Mouse (Mus musculus) limb, embryonic 13.5 days (tissue): ENCODE data around the gene Il20. TPM values are rescaled to one million over a fixed set of nuclear protein-coding genes. Genes with fewer than 3 reads are reported as not detected.

Experiments
- ATAC-seq: fragments of 200-750 bp; cut with Nextera tagmentation; 2 replicates; pipeline ENCODE4 v1.8.0; 2017; ENCODE audit warnings: low read depth, moderate number of reproducible peaks, moderate TSS enrichment; ENCODE audit not compliant: low FRiP score
- H3K27ac ChIP-seq: fragments of 300-500 bp; sonication (generic); 2 replicates; pipeline ENCODE4 v1.5.1; 2015; ENCODE audit warnings: inconsistent platforms, mild to moderate bottlenecking, moderate library complexity
- H3K27me3 ChIP-seq: fragments of 300-500 bp; sonication (generic); 2 replicates; pipeline ENCODE4 v1.6.1; 2015; ENCODE audit warnings: mild to moderate bottlenecking, inconsistent platforms
- H3K36me3 ChIP-seq: fragments of 300-500 bp; sonication (generic); 2 replicates; pipeline ENCODE4 v1.6.1; 2015; ENCODE audit warnings: inconsistent platforms, mild to moderate bottlenecking, moderate library complexity
- H3K4me1 ChIP-seq: fragments of 300-500 bp; sonication (generic); 2 replicates; pipeline ENCODE4 v1.6.1; 2015; ENCODE audit warnings: inconsistent platforms
- H3K4me2 ChIP-seq: fragments of 300-500 bp; sonication (generic); replicated peaks from 2 replicates; pipeline ENCODE4 v1.6.1; 2015; ENCODE audit warnings: inconsistent platforms, mild to moderate bottlenecking, moderate library complexity
- H3K4me3 ChIP-seq: fragments of 300-500 bp; sonication (generic); 2 replicates; pipeline ENCODE4 v1.5.1; 2015; ENCODE audit warnings: moderate library complexity, mild to moderate bottlenecking, inconsistent platforms
- H3K9ac ChIP-seq: fragments of 300-500 bp; sonication (generic); 2 replicates; pipeline ENCODE4 v1.6.1; 2015; ENCODE audit warnings: mild to moderate bottlenecking, inconsistent platforms
- H3K9me3 ChIP-seq: fragments of 300-500 bp; sonication (generic); 2 replicates; pipeline ENCODE4 v1.6.1; 2016; ENCODE audit warnings: inconsistent platforms
- WGBS: fragments of 180-500 bp; shearing (Covaris S2); methylation state at CpG from one replicate; pipeline ENCODE4 v1.1.7; 2015; 5-methylcytosine and 5-hydroxymethylcytosine counted together
- polyA plus RNA-seq: library from polyadenylated mRNA; unstranded; fragments of >200 nt; fragmentation: Nextera tagmentation; extraction: Ambion mirVana; gene quantifications from 2 replicates; pipeline ENCODE4 v1.2.1, GENCODE M21; 2015

Gene Il20
- polyA plus RNA-seq, 1 experiment from 2014 or later: not detected

- 77% methylated on average over 4 of the region's 4 CpGs for WGBS
These were observed 53.8 kb downstream of the Il20 start for GRCm38 (mm10) chr1:130857456-130857855.

More at GRCm38 (mm10) chr1:130857456-130857855, 53.8 kb downstream of the Il20 start:
- ATAC-seq: no peak
- H3K36me3 ChIP-seq: no peaks in the 10 kb centered on the region
- no peaks in the 10 kb centered on the region for H3K9me3 ChIP-seq
- no peak overlapping the region for H3K4me3 ChIP-seq
- no peaks in the 10 kb centered on the region for H3K27me3 ChIP-seq
- H3K9ac ChIP-seq: no peak overlapping the region
- no peaks in the 10 kb centered on the region for H3K4me1 ChIP-seq
- H3K4me2 ChIP-seq: no peak overlapping the region
- no peak overlapping the region for H3K27ac ChIP-seq

Other genes starting within 250 kb of the Il20 start
- gene C4bp, start 249.8 kb downstream of the Il20 start, polyA plus RNA-seq: not detected in 2 replicates
- not detected in 2 replicates for gene Gm29427, start 195.7 kb downstream of the Il20 start, polyA plus RNA-seq
- 12.4 and 12.5 TPM in 2 replicates for gene Yod1, start 194.1 kb downstream of the Il20 start, polyA plus RNA-seq
- gene Pfkfb2, start 182.2 kb downstream of the Il20 start, polyA plus RNA-seq: 8.7 and 9.4 TPM in 2 replicates
- gene AA986860, start 179.5 kb downstream of the Il20 start, polyA plus RNA-seq: 1.2 and 1.3 TPM in 2 replicates
- not detected in 2 replicates for gene Fcamr, start 110.5 kb downstream of the Il20 start, polyA plus RNA-seq
- gene Pigr, start 84.8 kb downstream of the Il20 start, polyA plus RNA-seq: not detected in 2 replicates
- not detected in 2 replicates for gene Fcmr, start 45.8 kb downstream of the Il20 start, polyA plus RNA-seq
- gene Il24, start 24.0 kb downstream of the Il20 start, polyA plus RNA-seq: not detected in 2 replicates
- gene Il19, start 28.7 kb upstream of the Il20 start, polyA plus RNA-seq: not detected in 2 replicates
- 0.10 TPM in 1 of 2 replicates, not detected in the other for gene Il10, start 108.4 kb upstream of the Il20 start, polyA plus RNA-seq
- gene Mapkapk2, start 186.4 kb upstream of the Il20 start, polyA plus RNA-seq: 42.7 and 43.3 TPM in 2 replicates
- gene Dyrk3, start 226.9 kb upstream of the Il20 start, polyA plus RNA-seq: 2.9 and 3.0 TPM in 2 replicates
- gene Eif2d, start 241.7 kb upstream of the Il20 start, polyA plus RNA-seq: 63.1 and 65.4 TPM in 2 replicates